Mouse (Mus musculus) left cerebral cortex, adult 9 months (tissue): ENCODE results near the gene Gm44805.
"Not testable (repeated sequence)": the region's sequence is repeated elsewhere in the genome, so short reads cannot be mapped to it uniquely, and the experiment has no call there.

ENCODE experiments used
- DNase-seq, 2 experiments: peaks; one replicate each; pipeline ENCODE4 v3.0.0; 2022; ENCODE audit warnings: low spot score in 2 of 2

The Gm44805 gene

DNA sequence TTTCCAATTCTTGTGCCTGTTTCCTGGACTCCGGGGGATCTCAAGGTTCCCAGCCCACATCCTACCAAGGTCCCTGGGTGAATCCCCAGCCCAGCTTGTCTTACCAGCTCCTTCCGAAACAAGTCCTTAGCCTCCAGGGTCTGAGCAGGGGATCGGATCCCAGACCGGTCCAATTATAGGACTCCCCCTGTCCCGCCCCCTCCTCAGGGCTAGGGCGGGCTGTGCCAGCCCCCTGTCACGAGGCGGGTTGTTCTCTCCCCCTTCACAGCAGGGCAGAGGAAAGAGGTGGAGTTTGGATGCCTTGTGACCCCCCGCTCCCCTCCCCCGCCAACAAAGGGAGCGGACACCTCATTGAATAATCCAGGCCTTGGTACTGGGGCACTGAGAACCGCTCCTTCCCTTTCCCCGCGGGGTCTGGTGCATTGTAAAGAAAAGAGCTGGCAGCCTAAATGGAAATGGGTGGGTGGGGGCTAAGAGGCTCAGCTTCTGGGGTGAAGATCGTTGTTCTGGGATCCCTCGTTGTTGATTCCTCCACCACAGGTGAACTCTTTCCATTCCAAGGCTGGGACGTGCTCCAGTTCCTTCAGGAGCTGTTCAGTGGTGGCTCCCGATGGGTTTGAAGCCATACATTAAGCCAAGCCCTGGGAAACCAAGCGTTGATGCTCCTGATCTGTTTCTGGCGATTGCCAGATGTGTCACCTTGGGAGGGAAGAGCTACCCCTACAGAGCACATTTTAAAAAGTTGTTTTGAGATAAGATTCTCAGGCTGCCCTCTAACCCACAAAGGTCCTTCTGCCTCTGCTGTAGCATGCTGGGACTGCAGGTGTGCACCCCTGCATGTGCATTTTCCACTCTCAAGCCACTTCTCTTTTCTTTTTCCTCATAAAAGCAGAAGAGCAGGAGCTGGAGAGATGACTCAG, 17.9 kb upstream of the Gm44805 start, which contains the start of gene Apoe:
Gene Apoe (minus strand): TSS at position 282 of the 920 bp plus-strand sequence.
- DNase-seq: peak in 1 of 2 experiments; percentile 67

DNA sequence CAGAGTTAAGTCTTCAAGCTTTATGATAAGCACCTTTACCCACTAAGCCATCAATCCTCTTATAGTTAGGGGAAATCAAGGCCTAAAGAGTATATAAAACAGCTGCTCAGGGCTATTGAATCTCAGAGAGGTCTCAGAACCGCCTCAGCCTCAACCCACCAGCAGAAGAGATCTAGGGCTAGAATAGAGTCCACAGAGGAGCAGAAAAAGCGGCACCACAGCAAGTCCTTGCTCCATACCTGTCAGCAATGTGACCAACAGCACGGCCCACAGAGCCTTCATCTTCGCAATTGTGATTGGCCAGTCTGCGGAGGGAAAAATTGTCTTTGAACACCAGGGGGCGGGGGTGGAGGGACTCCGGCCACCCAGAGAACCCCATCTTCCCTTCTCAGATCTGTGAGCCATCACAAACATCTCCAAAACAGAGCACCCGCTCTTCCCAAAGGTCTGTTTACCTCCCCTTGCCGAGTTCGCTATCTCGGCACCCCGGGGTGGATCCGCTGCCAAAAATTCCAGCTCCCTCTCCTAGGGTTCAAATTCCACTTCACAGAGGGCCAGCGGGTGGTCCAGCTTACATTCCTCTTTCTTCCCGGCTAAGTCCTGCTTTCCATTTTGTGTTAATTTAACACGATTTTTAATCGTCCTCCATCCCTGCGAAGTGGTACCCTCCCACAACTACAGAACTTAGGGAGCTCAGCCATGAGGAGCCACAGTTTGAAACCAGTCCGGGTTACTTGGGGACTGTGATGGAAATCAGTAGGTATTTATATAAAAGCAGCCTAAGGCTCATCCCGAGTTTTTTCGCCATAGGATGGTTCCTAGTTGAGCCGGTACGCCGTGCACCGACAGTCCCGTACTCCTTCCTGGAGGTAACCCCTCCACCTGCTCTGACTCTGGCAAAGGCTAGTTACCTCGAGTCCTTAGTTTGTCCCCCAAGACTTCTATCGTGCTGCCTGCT, 17.0 kb upstream of the Gm44805 start:
- no peak for DNase-seq

DNA sequence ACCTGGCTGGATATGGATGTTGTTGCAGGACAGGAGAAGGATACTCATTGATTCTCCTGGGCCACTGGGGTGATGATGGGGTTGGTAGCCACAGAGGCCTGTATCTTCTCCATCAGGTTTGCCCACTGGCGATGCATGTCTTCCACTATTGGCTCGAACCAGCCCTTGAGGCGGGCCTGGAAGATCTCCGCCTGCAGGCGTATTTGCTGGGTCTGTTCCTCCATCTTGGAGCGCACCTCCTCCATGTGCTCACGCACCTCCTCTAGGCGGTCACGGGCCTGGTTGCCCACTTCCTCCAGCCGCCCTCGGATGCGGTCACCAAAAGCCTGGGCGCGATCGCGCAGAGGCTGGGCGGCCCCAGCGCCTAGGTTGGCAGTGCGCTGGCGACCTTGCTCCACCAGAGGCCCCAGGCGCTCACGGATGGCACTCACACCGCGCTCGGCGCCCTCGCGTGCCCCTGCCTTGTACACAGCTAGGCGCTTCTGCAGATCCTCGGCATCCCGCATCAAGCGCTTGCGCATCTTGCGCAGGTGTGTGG, 15.2 kb upstream of the Gm44805 start:
- DNase-seq: no peak

DNA sequence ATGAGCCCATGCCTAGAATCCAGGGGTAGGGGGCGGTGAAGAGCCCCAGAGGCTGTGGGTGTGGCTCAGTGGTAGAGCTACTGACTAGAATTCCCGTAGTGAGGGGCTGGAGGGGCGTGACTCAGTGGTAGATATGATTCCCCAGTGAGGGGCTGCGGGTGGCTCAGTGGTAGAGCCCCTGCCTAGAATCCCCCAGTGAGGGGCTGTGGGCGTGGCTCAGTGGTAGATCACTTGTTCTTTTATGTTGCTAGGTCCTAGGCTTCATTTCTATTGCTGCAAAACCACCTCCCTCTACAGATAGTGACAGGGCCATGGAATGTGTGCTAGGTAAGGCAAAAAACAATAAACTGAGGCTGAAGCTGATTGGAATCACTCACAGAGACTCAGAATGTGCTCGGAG, 14.7 kb upstream of the Gm44805 start:
- DNase-seq: no peak

DNA sequence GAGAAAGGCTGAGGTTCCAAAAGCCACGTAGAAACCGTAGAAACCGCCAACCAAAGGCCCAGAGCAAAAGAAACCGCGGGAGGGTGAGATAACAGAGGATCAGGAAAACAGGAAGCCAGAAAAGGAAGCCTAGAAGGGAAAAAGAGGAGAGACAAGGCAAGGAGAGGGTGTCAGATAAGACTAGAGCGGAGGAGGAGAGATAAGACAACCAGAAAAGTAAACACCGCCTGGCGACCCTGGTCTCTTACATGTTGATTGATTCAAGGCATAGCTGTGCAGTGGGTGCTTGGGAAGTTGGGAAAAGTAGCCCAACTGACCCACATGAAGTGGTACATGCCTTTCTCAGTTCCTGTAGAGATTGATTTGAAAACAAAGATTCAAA, 14.0 kb upstream of the Gm44805 start:
- no peak for DNase-seq

DNA sequence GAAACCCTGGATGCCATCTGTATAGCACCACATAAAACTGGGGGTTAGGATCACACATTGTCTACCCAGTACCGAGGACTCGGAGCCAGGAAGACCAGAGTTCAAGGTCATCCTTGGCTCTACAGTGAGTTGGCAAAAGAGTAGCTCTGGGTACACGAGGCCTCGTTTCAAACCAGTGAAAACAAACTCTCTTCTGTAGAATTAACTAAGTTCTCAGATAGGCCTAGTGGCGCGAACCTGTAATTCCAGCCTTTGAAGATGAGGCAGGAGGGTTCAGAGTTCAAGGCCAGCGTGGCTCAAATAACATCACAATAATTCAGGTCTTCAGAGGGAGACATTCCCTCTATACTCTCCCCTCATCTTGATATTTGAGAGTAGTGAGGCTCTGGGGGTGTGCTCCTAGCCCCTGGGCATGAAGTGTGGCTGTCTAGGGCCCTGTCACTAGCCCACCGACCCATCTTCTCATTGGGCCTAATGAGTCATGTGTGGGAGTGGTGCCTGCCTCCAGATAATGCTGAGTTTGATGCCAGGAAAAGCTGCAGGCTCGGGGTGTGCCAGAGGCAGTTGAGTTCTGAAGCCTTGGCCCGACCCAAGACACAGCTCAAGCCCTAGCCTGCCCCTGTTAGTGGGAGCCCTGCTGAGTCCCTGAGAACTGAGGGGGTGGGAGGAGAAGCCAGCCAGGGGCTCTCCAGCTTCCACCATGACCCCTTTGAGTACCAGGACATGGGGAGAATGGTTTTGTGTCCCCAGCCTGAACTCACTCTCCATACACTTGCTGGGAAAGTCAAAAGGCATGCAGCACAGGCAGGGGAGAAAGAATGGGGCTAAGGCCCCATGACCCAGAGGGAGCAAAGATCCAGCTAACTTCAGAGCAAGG, 13.4 kb upstream of the Gm44805 start:
- DNase-seq: no peak

DNA sequence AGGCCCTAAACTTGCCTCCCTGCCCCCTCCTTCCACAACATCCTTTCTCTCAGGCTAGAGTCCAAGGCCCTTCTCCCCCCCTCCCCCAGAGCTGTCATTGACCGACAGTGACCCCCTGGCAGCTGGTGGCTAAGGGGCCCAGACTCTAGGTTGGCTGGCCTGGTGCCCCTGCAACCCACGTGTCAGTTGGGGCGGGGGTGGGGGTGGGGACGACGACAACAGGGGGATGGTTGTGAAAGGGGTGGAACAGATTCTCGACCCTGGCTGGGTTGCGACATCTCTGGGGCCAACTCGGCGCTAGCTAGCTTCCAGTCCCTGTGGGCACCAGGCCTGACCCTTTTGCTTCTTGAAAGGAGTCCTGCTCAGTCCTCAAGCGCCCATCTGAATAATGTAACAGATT, 12.2 kb upstream of the Gm44805 start:
- DNase-seq: peak in 1 of 2 experiments; percentile 60

DNA sequence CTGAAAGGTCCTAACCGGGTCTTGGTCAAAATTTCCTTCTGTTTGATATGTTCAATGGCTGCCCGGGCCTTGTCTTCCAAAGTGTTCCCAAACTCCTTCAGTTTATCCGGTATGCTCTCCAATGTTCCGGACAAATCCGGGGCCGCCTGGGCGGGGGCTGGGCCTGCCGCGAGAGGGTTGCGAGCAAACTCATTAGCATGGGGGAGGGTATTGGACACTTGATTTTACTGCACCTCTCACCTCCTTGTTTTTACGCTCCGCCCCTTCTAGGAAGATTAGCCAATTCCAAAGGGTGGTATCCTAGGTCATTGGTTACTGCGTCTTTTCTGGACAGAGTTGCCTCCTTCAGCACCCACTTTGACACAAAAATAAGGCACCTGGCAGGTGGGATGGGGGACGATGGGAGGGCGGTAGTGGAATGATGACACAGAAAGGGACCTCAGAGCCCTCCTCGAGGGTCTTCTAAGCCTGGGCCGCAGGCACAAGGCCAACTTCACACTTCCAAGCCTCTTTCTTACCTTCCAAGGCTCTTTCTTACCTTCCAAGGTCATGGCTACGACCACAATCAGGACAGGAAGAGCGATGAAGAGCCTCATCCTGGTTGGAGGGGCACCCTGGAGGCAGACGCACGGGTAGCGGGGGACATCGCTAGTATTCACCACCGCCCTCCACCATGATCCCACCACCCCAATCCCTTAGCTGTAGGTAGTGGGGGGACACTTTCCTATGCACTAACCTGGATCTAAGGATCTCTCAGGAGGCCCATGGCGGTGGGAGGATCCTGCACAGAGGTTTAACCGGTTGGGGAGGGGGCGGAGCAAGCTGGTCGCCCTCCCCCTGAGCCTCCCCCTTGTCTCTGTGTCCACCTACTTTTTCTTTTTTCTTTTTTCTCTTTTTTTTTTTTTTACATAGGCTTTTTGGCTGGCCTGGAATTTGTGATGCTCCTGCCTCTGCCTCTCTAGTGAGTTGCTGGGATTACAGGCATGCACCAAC, 10.9 kb upstream of the Gm44805 start, which contains the start of gene Apoc1:
Gene Apoc1 (minus strand): TSS at position 788 of the 993 bp plus-strand sequence.
- DNase-seq: no peak

DNA sequence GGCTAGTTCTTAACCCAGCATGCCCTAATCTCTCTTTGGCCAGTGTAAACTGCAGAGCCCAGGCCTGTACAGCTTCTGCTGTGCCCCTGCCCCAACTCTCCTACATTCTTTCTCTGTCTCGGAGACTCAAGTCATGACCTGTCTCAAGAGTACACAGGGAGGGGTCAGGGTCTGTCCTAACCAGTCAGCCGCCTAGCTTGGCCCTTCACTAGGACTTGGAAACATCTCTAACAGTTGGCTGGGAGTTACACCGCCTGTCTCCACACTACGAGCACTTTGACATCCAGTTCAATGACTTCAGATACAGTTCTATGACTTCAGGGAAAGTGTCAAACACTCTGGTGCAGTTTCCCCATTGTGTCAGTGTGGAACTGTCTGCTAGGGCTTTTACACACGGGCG, 10.2 kb upstream of the Gm44805 start:
- no peak for DNase-seq

DNA sequence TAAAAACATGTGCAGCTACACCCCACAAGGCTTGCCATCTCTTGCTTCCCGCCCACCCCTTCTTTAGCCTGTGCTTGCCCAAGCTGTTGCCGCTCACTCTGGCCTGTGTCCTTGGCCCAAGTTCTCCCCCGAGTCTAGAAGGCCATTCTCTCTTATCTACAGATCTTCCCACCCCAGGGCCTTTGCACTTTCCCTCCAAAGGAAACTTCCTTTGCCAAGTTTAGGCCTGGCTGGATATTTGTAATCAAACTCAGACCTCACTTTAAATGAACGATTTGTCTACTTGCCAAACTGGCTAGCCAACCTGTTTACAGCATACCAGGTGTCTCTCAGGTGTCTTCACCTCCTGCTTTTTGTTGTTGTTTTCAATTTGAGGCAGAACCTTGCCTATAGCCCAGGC, 9.6 kb upstream of the Gm44805 start:
- DNase-seq: no peak

DNA sequence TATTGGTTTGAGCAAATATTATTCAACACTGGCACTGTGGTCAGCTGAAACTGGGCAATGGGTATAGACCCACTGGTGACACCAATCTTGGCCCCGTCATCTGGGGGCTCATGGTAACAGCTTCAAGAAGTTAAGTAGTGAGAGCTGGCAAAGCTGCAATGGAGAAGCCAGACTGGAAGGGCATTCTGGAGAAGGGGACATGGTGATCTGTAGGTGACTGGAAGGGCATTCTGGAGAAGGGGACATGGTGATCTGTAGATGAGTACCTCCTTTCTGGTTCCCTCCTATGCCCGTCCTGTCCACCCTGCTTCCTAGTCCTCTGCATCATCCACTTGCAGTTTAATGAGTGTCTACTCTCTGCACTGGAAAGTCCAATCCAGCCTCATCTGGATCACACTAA, 7.4 kb upstream of the Gm44805 start:
- DNase-seq: no peak

DNA sequence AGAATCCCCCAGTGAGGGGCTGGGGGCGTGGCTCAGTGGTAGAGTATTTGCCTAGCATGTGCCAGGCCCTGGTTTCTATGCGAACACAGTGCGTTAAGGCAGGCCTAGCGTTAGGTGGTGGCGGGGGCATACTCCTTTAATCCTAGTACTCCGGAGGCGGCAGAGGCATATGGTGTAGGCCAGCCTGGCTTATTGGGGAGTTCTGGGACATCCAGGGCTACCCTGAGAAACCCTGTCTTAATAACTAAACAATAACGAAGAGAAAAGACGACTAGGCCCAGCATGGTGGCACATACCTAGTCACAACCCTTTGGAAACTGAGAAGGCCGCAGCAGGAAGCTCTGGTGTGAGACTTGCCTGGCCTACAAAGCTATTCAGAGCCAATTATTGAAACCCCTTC, 6.9 kb upstream of the Gm44805 start:
- no peak for DNase-seq

DNA sequence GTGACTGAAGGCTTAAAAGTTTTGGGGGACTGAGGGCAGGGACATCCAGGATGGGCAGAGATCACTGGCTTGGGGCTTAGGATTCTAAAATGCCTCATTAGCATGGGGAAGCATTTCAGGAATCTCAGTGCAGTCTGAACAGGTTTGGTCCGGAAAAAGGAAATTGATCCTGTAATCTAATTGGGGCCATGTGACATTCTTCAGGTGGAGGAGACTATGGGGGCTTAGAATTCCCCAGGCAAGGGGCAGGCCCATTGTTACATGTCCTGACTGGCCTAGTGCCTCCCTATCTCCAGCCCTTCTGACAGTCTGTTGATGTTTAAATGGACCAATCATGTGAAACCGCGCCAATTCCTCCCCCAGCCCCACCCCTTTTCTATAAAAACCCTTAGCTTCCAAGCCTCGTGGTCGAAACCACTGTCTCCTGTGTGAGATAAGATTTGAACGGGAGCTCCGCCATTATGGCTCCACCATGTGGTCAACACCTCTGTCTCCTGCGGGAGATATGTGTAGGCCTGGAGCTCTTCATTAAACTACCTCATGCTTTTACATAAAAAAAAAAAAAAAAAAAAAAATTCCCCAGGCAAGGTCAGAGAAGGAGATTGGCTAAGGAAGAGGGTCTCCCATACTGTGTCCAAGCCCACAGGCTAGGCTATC, 5.8 kb upstream of the Gm44805 start:
- not testable (repeated sequence) for DNase-seq

DNA sequence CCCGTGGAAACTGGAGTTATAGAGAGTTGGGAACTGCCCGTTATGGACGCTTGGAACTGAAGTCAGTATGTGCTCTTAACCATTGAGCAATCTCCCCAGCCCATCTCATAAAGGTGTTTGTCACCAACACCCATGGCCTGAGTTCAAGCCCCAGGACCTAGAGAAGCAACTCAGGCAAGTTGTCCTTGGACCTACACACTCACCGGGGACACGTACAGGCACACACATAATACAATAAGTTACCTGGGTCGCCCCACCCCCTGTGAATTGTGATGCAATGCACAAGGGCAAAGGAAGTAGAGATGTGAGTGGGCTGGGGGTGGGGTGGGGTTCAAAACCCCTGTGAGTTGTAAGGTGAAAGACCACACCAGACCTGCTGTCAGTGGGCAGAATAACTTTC, 5.3 kb upstream of the Gm44805 start:
- no peak for DNase-seq

DNA sequence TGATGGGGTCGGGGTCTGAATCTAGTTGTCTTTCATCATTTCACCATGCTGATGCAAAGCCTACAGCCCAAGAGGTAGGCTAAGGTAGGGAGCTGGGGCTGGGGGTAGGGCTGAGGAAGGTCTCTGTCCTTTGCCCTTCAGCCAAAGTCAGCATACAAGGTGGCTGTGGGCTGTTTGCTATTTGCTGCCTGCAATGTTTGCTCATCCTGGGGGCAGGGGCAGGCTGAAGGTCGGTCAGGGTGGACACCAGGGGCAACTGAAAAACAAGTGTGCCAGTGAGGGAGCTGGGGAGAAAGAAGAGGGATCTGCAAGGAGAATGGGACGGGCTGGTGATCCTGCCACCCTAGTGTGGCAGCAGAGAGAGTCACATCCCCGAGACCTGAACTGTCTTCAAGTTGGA, 4.2 kb upstream of the Gm44805 start:
- no peak for DNase-seq

DNA sequence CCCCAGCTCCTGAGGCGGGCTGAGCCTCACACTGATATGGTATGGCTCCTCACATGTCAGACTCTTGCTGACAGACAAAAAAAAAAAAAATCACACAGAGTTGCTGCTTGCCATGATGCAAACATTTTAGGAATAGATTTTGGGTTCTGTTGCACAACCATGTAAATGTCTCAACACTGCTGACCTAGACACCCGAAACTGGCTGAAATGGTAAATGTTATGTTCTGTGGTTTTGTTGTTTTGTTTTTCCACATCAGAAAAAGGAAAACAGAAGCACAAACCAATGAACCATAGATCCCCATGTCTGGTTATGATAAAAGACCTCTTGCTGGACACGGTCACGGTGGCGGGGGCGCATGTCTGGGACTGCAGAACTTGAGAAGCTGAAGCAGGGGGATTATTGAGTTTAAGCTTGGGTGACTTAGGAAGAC, 2.6 kb upstream of the Gm44805 start:
- no peak for DNase-seq

DNA sequence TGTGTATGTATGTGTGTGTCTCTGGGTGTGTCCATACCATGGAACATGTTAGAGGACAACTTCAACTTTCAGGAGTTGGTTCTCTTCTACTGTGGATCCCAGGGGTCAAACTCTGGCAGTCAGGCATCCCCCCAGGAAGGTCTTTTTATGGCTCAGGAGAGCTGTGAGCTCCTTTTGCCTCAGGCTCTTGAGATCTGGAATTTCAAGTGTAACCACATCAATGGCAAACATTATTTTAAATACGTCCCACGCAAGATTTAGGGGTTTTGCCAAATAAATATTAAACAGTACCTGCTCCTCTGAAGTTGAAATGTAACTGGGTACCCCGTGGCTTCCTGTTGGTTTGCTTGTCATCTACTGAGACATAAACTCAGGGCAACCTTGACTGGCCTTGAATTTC, 1.8 kb upstream of the Gm44805 start:
- no peak for DNase-seq

DNA sequence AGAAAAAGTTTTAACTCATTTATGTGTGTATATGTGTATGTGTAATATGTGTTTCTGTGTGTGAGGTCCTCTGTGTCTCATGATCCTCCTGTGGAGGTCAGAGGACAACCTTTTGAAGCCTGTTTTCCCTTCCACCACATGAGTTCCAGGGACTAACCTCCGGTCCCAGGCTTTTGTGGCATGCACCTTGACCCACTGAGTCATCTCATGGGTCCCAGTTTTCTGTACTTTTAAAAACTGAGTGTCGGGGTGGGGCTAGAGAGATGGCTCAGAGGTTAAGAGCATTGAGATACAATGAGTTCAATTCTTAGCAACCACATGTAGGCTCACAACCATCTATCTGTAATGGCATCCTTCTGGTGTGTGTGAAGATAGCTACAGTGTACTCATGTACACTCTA, 521 bp downstream of the Gm44805 start:
- no peak for DNase-seq

DNA sequence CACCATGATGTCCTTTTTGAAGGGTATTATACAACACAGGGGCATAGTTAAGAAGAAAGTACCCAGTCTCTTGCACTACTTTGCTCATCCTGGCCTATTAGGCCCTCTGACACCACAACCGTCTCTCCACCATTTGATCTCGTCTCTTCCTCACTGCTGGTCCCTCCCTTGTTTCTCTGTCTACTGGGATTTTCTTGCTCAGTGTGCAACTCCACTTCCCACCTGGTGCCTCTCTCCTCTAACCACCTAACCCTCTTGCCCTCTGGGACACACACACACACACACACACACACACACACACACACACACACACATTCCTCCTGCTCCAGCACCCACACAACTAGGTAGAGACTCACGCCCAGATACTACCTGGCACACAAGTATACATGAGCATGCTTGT, 2.3 kb downstream of the Gm44805 start:
- DNase-seq: no peak
